Mouse (Mus musculus) neural tube, embryonic 15.5 days (tissue): ENCODE data around the gene E4f1. TPM values are rescaled to one million over a fixed set of nuclear protein-coding genes. Genes with fewer than 3 reads are reported as not detected.

Source experiments
- polyA plus RNA-seq: library from polyadenylated mRNA; unstranded; fragments of >200 nt; fragmentation: Nextera tagmentation; extraction: Ambion mirVana; gene quantifications from 2 replicates; pipeline ENCODE4 v1.2.1, GENCODE M21; 2015

E4f1 gene
- polyA plus RNA-seq, 1 experiment from 2014 or later: 46.3 TPM

Other genes starting within 250 kb of the E4f1 start
- gene Tedc2, start 249.5 kb downstream of the E4f1 start, polyA plus RNA-seq: 8.8 and 10.7 TPM in 2 replicates
- gene Ccnf, start 218.8 kb downstream of the E4f1 start, polyA plus RNA-seq: 13.4 and 26.3 TPM in 2 replicates
- gene Abca17, start 119.2 kb downstream of the E4f1 start, polyA plus RNA-seq: 0.70 and 1.3 TPM in 2 replicates
- gene Abca3, start 118.4 kb downstream of the E4f1 start, polyA plus RNA-seq: 25.5 and 29.4 TPM in 2 replicates
- 289 and 293 TPM in 2 replicates for gene Rnps1, start 55.7 kb downstream of the E4f1 start, polyA plus RNA-seq
- 51.5 and 58.8 TPM in 2 replicates for gene Eci1, start 43.7 kb downstream of the E4f1 start, polyA plus RNA-seq
- gene Dnase1l2, start 27.2 kb downstream of the E4f1 start, polyA plus RNA-seq: 5.4 and 8.7 TPM in 2 replicates
- 76.1 and 79.7 TPM in 2 replicates for gene Pgp, start 79 bp upstream of the E4f1 start, polyA plus RNA-seq
- 0.73 TPM in 1 of 2 replicates, not detected in the other for gene Bricd5, start 3.6 kb upstream of the E4f1 start, polyA plus RNA-seq
- 29.5 and 33.1 TPM in 2 replicates for gene Mlst8, start 8.8 kb upstream of the E4f1 start, polyA plus RNA-seq
- gene Caskin1, start 18.3 kb upstream of the E4f1 start, polyA plus RNA-seq: 42.7 and 53.4 TPM in 2 replicates
- 83.2 and 89.4 TPM in 2 replicates for gene Traf7, start 57.6 kb upstream of the E4f1 start, polyA plus RNA-seq
- 6.1 and 9.1 TPM in 2 replicates for gene Rab26, start 63.9 kb upstream of the E4f1 start, polyA plus RNA-seq
- gene Pkd1, start 79.5 kb upstream of the E4f1 start, polyA plus RNA-seq: 31.2 and 31.7 TPM in 2 replicates
- gene Tsc2, start 162.3 kb upstream of the E4f1 start, polyA plus RNA-seq: 60.6 and 68.8 TPM in 2 replicates
- 8.3 and 10.0 TPM in 2 replicates for gene Nthl1, start 162.4 kb upstream of the E4f1 start, polyA plus RNA-seq
- 60.2 and 65.7 TPM in 2 replicates for gene Slc9a3r2, start 180.0 kb upstream of the E4f1 start, polyA plus RNA-seq
- 0.42 and 0.51 TPM in 2 replicates for gene Npw, start 188.1 kb upstream of the E4f1 start, polyA plus RNA-seq
- gene Zfp598, start 199.4 kb upstream of the E4f1 start, polyA plus RNA-seq: 19.2 and 20.5 TPM in 2 replicates
- 214 and 242 TPM in 2 replicates for gene Syngr3, start 219.6 kb upstream of the E4f1 start, polyA plus RNA-seq
- gene Gfer, start 225.8 kb upstream of the E4f1 start, polyA plus RNA-seq: 36.5 and 37.9 TPM in 2 replicates
- gene Noxo1, start 225.9 kb upstream of the E4f1 start, polyA plus RNA-seq: 1.9 and 3.9 TPM in 2 replicates
- 55.6 and 66.5 TPM in 2 replicates for gene Tbl3, start 237.3 kb upstream of the E4f1 start, polyA plus RNA-seq
- 0.15 TPM in 1 of 2 replicates, not detected in the other for gene Rnf151, start 247.8 kb upstream of the E4f1 start, polyA plus RNA-seq
- 729 and 914 TPM in 2 replicates for gene Rps2, start 247.8 kb upstream of the E4f1 start, polyA plus RNA-seq